Mouse (Mus musculus) CD4-positive, CD25-positive, alpha-beta regulatory T cell, adult 9 weeks (primary cell): ENCODE results near the gene Pank2. TPM values are rescaled to one million over a fixed set of nuclear protein-coding genes. Genes with fewer than 3 reads are reported as not detected.

ENCODE experiments used
- polyA plus RNA-seq: library from polyadenylated mRNA; unstranded; fragments of 100-300 nt; shearing (Covaris generic); gene quantifications from one replicate; pipeline ENCODE4 v1.2.1, GENCODE M21; 2017

Pank2 gene
- 7.5 TPM for polyA plus RNA-seq

DNA sequence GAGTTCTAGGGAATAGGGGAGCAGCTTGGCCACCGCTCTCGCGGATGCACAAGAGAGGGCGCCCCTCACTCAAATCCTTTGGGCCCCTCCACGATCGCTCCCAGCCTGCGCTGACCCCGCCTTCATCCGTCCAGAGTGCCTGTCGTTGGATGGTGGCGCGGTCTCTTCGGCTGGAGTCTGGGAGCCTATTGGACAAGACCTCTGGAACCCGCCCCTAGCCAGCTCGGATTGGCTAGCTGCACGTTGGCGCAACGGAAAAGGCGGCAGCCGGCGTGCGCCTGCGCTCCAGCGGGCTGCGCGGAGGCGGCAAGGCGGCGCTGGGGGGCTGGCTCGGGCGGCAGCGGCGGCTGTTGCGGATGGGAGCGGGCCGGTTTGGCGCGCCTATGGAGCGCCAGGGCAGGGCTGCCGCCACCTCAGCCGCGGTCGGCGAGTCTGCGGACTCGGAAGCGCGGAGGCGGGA is at the start of gene Pank2:
Pank2 (plus strand) TSS at position 283 of the 460 bp plus-strand sequence.

DNA sequence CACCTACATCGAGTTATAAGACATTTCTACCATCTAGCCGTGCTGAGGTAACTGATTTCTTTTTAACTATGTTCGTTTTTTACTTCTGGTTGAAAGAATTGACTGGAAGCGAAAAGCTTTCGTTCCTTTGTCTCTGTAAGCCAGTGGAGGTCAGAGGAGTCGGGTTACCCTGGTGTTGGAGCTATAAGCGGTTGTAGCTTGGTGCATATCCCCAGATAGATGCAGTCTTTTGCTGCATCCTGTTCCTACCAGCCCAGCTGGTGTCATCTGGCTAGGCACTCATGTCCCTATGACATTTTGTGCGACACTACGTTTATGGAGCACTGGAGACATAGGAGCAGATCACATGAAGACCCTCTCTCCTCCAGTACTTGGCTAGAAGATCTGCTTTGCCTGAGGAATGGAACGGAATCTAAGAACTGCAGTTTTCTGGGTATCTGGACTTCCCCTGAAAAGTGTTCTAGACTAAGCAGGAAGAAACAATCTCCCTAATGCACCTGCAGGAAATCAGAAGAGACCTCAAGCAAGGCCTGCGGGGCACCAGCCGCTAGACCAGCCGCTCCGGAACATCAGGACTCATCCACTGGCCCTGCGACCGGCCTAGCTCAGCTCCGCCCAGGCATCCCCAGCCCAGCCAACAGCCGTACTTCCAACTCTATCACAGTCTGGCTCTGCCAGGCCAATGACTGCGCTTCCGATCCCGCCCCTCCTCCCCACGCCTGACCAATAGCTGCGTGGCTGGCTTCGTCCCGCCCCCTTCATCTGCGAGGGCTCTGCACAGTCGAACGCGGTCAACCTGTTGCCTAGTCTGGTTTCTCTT is 28.8 kb upstream of the Pank2 start, which contains the start of gene Mavs:
Mavs (plus strand) TSS at position 757 of the 820 bp plus-strand sequence.

Other genes starting within 250 kb of the Pank2 start
- not detected for gene Gfra4, start 219.4 kb upstream of the Pank2 start, polyA plus RNA-seq
- gene Adam33, start 198.7 kb upstream of the Pank2 start, polyA plus RNA-seq: not detected
- 0.10 TPM for gene Siglec1, start 175.7 kb upstream of the Pank2 start, polyA plus RNA-seq
- gene Hspa12b, start 135.2 kb upstream of the Pank2 start, polyA plus RNA-seq: not detected
- not detected for gene Gm11037, start 129.0 kb upstream of the Pank2 start, polyA plus RNA-seq
- gene 1700037H04Rik, start 102.4 kb upstream of the Pank2 start, polyA plus RNA-seq: 49.0 TPM
- 2.1 TPM for gene Cenpb, start 82.4 kb upstream of the Pank2 start, polyA plus RNA-seq
- 102 TPM for gene Cdc25b, start 75.5 kb upstream of the Pank2 start, polyA plus RNA-seq
- gene Spef1, start 75.2 kb upstream of the Pank2 start, polyA plus RNA-seq: not detected
- gene Ap5s1, start 55.4 kb upstream of the Pank2 start, polyA plus RNA-seq: 25.5 TPM
- gene Mavs, start 28.4 kb upstream of the Pank2 start, polyA plus RNA-seq: 32.7 TPM
- 0.91 TPM for gene Rnf24, start 90.4 kb downstream of the Pank2 start, polyA plus RNA-seq
- gene Smox, start 229.0 kb downstream of the Pank2 start, polyA plus RNA-seq: 22.7 TPM